Mouse (Mus musculus) cortical plate, adult 2 months (tissue): ENCODE measurements around the gene Thtpa.

Experiments
- CTCF ChIP-seq: fragments of 200-500 bp; IDR thresholded peaks from 2 replicates; pipeline ENCODE4 v1.5.1; 2011; ENCODE audit warnings: mild to moderate bottlenecking, control low read depth, low read length; ENCODE audit not compliant: insufficient read depth; ENCODE audit errors: extremely low read depth
- POLR2A ChIP-seq: fragments of 200-500 bp; IDR thresholded peaks from 2 replicates; pipeline ENCODE4 v1.6.1; 2011; ENCODE audit warnings: mild to moderate bottlenecking, low read length, control low read depth; ENCODE audit not compliant: insufficient read depth; ENCODE audit errors: extremely low read depth

- TF ChIP-seq CTCF: no peak
- no peak for TF ChIP-seq POLR2A
These were observed 51.7 kb downstream of the Thtpa start for GRCm38 (mm10) chr14:55146324-55146723.
